Mouse (Mus musculus) liver, embryonic 16.5 days (tissue): Measurements from ENCODE around the gene Neurod2. TPM values are rescaled to one million over a fixed set of nuclear protein-coding genes. Genes with fewer than 3 reads are reported as not detected.

ENCODE experiments used
- ATAC-seq: fragments of 200-750 bp; cut with Nextera tagmentation; 2 replicates; pipeline ENCODE4 v1.8.0; 2017; ENCODE audit warnings: low read depth, mild to moderate bottlenecking, moderate number of reproducible peaks, moderate library complexity
- H3K27ac ChIP-seq: fragments of 300-500 bp; sonication (generic); 2 replicates; pipeline ENCODE4 v1.5.1; 2014; ENCODE audit warnings: mild to moderate bottlenecking, low read length
- H3K27me3 ChIP-seq: fragments of 300-500 bp; sonication (generic); 2 replicates; pipeline ENCODE4 v1.6.1; 2014; ENCODE audit warnings: low read depth, low read length, mixed read lengths; ENCODE audit not compliant: control insufficient read depth, insufficient read depth
- H3K36me3 ChIP-seq: fragments of 300-500 bp; sonication (generic); 2 replicates; pipeline ENCODE4 v1.6.1; 2014; ENCODE audit warnings: mild to moderate bottlenecking; ENCODE audit not compliant: control insufficient read depth, insufficient read depth
- H3K4me1 ChIP-seq: fragments of 300-500 bp; sonication (generic); 2 replicates; pipeline ENCODE4 v1.6.1; 2014; ENCODE audit warnings: low read depth, low read length, mixed read lengths; ENCODE audit not compliant: control insufficient read depth
- H3K4me2 ChIP-seq: fragments of 300-500 bp; sonication (generic); 2 replicates; pipeline ENCODE4 v1.6.1; 2014; ENCODE audit warnings: low read depth, low read length, mixed read lengths
- H3K4me3 ChIP-seq: fragments of 300-500 bp; sonication (generic); 2 replicates; pipeline ENCODE4 v1.5.1; 2014; ENCODE audit warnings: low read depth, mild to moderate bottlenecking, low read length
- H3K9ac ChIP-seq: fragments of 300-500 bp; sonication (generic); 2 replicates; pipeline ENCODE4 v1.6.1; 2014; ENCODE audit warnings: low read depth, low read length
- H3K9me3 ChIP-seq: fragments of 300-500 bp; sonication (generic); replicated peaks from 2 replicates; pipeline ENCODE4 v1.6.1; 2016; ENCODE audit warnings: low read length; ENCODE audit not compliant: control insufficient read depth
- WGBS: fragments of 180-500 bp; shearing (Covaris S2); extraction: QIAGEN DNeasy Blood & Tissue Kit; methylation state at CpG from one replicate; pipeline ENCODE4 v1.1.7; 2014; ENCODE audit not compliant: insufficient replicate concordance; 5-methylcytosine and 5-hydroxymethylcytosine counted together
- polyA plus RNA-seq: library from polyadenylated mRNA; unstranded; fragments of >200 nt; fragmentation: Nextera tagmentation; extraction: Ambion mirVana; gene quantifications from 2 replicates; pipeline ENCODE4 v1.2.1, GENCODE M21; 2015

The Neurod2 gene
- polyA plus RNA-seq, 1 experiment from 2014 or later = not detected

GRCm38 (mm10) chr11:98336245-98337107, 7.0 kb upstream of the Neurod2 start:
- no peaks in the 10 kb centered on the region; the same call in 1 of the 2 replicates for H3K4me1 ChIP-seq
- no peak for ATAC-seq
- no peaks in the 10 kb centered on the region for H3K9me3 ChIP-seq
- H3K9ac ChIP-seq = no peak overlapping the region
- no peak overlapping the region for H3K4me2 ChIP-seq
- H3K27me3 ChIP-seq = peaks cover 92% of the 10 kb centered on the region
- H3K36me3 ChIP-seq = no peaks in the 10 kb centered on the region
- WGBS = 6% methylated on average over 13 of the region's 13 CpGs
- H3K4me3 ChIP-seq = no peak overlapping the region
- no peak overlapping the region for H3K27ac ChIP-seq

GRCm38 (mm10) chr11:98335250-98335649, 5.8 kb upstream of the Neurod2 start:
- Histone ChIP-seq H3K27me3 (peaks cover 94% of the 10 kb centered on the region), H3K4me3 (no peak overlapping the region), H3K9ac (no peak overlapping the region), H3K9me3 (no peaks in the 10 kb centered on the region), H3K36me3 (no peaks in the 10 kb centered on the region), H3K27ac (no peak overlapping the region), H3K4me1 (no peaks in the 10 kb centered on the region; the same call in 1 of the 2 replicates), H3K4me2 (no peak overlapping the region)
- ATAC-seq = no peak
- 8% methylated on average over 9 of the region's 9 CpGs for WGBS

DNA sequence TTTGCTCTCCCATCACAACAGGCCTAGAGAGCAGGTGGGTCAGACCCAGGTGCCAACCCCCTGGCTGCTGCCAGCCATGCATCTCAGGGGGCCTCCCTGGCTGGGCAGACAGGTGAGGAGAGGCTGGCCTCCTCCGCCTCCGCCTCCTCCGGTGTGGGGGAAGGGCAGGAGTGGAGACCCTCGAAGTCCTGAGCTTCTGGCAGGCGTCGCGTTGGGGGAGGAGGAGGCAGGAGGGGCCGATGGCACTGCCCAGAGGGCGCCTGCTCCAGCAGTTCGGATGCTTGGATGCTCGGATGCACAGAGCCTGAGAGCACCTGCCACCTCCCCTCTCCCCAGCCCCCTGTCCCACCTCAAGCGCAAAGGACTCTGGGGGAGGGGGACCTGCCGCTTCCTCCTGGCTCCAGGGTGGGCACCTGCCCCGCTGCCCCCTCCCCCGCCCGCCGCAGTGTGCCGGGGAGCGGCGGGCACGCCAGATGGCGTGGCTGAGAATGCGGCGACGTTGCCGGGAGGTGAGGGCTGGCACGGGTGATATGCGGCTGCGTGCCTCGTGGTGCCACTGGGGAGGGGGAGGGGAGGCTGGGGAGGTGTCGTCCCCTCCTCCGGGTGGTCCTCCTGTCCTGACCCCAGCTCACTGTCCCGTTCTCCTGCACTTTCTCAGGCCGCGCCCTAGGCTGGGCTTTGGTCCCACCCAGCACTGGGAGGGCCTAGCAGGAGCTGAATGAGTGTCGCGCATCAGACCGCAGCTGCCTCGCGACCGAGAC, 4.7 kb upstream of the Neurod2 start:
- ATAC-seq = no peak
- Histone ChIP-seq H3K27ac (no peak overlapping the region), H3K27me3 (peaks cover 94% of the 10 kb centered on the region), H3K4me3 (no peak overlapping the region), H3K9me3 (no peaks in the 10 kb centered on the region), H3K4me1 (no peaks in the 10 kb centered on the region; the same call in 1 of the 2 replicates), H3K36me3 (no peaks in the 10 kb centered on the region), H3K9ac (no peak overlapping the region), H3K4me2 (no peak overlapping the region)
- 7% methylated on average over 39 of the region's 41 CpGs for WGBS

DNA sequence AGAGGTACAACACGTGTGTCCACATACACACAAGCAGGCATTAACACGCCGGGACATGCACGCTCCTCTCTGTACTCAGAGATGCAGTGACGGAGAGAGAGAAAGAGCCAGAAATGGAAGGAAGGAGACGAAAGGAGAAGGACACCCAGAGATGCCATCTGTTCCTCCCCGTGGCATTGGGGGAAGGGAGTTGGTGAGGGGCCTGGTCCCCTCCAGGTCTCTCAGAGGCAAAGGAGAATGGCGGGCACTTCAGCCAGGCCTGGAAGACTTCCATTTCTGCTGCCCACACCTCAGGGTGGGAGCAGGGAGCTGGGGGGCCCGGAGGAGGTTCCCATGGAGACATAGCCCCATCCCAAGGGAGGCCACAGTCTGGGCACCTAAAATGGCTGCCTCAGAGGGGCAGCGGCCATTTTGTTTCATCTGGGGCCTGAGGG, 3.8 kb upstream of the Neurod2 start:
- Histone ChIP-seq H3K27me3 (peaks cover 94% of the 10 kb centered on the region), H3K27ac (no peak overlapping the region), H3K4me2 (no peak overlapping the region), H3K9ac (no peak overlapping the region), H3K36me3 (no peaks in the 10 kb centered on the region), H3K9me3 (no peaks in the 10 kb centered on the region), H3K4me3 (no peak overlapping the region), H3K4me1 (no peaks in the 10 kb centered on the region; the same call in 1 of the 2 replicates)
- ATAC-seq = no peak
- 58% methylated on average over 10 of the region's 10 CpGs for WGBS

DNA sequence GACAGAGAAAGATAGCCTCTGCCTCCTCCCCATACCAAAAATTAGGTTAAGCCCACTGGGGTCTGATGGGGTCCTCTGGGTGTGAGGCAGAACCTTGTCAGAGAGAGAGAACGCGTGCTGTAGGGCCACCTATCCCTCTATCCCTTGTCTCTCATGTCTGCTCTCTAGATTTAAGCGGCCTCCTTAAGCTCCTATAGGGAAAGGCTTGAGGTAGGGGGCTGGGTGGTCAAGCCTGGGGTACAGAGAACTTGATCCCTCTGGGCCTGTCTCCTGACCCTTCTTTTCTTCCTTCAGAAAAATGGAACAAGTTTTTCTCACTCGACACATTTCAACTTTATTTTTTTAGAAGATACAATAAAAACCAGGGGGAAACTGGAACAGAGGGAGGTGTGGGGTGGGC, 3.4 kb upstream of the Neurod2 start:
- peaks cover 94% of the 10 kb centered on the region for H3K27me3 ChIP-seq
- no peak overlapping the region for H3K4me3 ChIP-seq
- H3K9me3 ChIP-seq = no peaks in the 10 kb centered on the region
- WGBS = 56% methylated on average over 4 of the region's 4 CpGs
- H3K9ac ChIP-seq = no peak overlapping the region
- ATAC-seq = no peak
- H3K4me1 ChIP-seq = no peaks in the 10 kb centered on the region; the same call in 1 of the 2 replicates
- no peak overlapping the region for H3K27ac ChIP-seq
- H3K4me2 ChIP-seq = no peak overlapping the region
- H3K36me3 ChIP-seq = no peaks in the 10 kb centered on the region

- ATAC-seq = no peak
- Histone ChIP-seq H3K27ac (no peak overlapping the region), H3K27me3 (peaks cover 94% of the 10 kb centered on the region), H3K9ac (no peak overlapping the region), H3K4me3 (no peak overlapping the region), H3K36me3 (no peaks in the 10 kb centered on the region), H3K4me2 (no peak overlapping the region), H3K9me3 (no peaks in the 10 kb centered on the region), H3K4me1 (no peaks in the 10 kb centered on the region; the same call in 1 of the 2 replicates)
- WGBS = 63% methylated on average over 3 of the region's 3 CpGs
Observed at GRCm38 (mm10) chr11:98332186-98332585, 2.7 kb upstream of the Neurod2 start.

DNA sequence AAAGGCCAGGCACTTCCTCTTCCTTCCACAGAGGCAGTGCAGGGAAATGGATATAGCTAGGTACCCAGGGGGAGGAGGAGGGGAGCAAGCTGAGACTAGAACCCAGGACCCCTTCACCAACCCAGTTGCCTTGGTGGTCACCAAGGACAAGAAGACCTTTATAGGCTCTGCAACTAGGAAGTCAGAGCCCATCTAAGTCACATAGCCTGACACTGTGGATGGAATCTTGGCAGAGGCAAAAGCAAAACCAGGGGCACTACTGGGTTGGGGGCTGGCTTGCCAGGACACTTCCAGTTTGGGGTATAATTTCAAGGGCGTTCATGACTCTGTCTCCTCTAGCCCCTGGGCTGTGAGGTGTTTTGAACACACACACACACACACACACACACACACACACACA, 2.0 kb upstream of the Neurod2 start:
- Histone ChIP-seq H3K36me3 (no peaks in the 10 kb centered on the region), H3K4me3 (no peak overlapping the region), H3K4me1 (no peaks in the 10 kb centered on the region; the same call in 1 of the 2 replicates), H3K9ac (no peak overlapping the region), H3K9me3 (no peaks in the 10 kb centered on the region), H3K4me2 (no peak overlapping the region), H3K27ac (no peak overlapping the region), H3K27me3 (peaks cover 94% of the 10 kb centered on the region)
- ATAC-seq = no peak
- 27% methylated on average over 1 of the region's 1 CpGs for WGBS

DNA sequence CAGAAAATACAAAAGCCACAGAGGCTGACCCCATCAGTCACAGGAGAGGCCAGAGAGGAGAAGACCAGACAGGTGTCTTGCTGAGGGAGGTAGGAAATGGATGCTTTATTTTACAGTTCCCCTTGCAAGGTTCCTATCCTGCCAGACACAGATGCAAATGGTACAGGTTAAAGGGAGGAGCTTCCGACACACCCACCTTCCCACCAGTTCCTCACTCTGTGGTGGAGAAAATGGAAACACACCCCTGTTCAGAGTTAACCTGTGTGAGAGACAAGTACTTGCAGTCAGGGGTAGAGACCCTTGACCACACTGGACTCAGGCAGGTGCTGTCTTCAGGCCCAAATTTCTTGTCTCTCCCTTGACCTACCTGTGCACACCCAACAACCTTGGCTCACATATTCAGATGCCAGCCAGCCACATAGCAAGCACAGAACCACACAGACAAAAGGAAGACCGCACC, 1.3 kb upstream of the Neurod2 start:
- H3K36me3 ChIP-seq = no peaks in the 10 kb centered on the region
- no peak overlapping the region for H3K27ac ChIP-seq
- ATAC-seq = no peak
- WGBS = 45% methylated on average over 2 of the region's 2 CpGs
- H3K9ac ChIP-seq = no peak overlapping the region
- H3K9me3 ChIP-seq = no peaks in the 10 kb centered on the region
- peaks cover 95% of the 10 kb centered on the region for H3K27me3 ChIP-seq
- no peak overlapping the region for H3K4me2 ChIP-seq
- H3K4me3 ChIP-seq = no peak overlapping the region
- no peaks in the 10 kb centered on the region; the same call in 1 of the 2 replicates for H3K4me1 ChIP-seq
